Mouse (Mus musculus) cortical plate, adult 2 months (tissue): Measurements from ENCODE around the gene Slain1. TPM values are rescaled to one million over a fixed set of nuclear protein-coding genes. Genes with fewer than 3 reads are reported as not detected.
"Not testable (repeated sequence)": the region's sequence is repeated elsewhere in the genome, so short reads cannot be mapped to it uniquely, and the experiment has no call there.

Experiments used
- H3K27ac ChIP-seq: fragments of 200-500 bp; 2 replicates; pipeline ENCODE4 v1.5.1; 2012; ENCODE audit warnings: low read length, control low read depth, inconsistent platforms; ENCODE audit not compliant: insufficient read depth
- H3K4me1 ChIP-seq: fragments of 200-500 bp; 2 replicates; pipeline ENCODE4 v1.6.1; 2011; ENCODE audit warnings: low read length; ENCODE audit not compliant: control insufficient read depth, insufficient read depth
- H3K4me3 ChIP-seq: fragments of 200-500 bp; 2 replicates; pipeline ENCODE4 v1.5.1; 2011; ENCODE audit warnings: mild to moderate bottlenecking, low read length, control low read depth; ENCODE audit not compliant: insufficient read depth
- CTCF ChIP-seq: fragments of 200-500 bp; IDR thresholded peaks from 2 replicates; pipeline ENCODE4 v1.5.1; 2011; ENCODE audit warnings: mild to moderate bottlenecking, control low read depth, low read length; ENCODE audit not compliant: insufficient read depth; ENCODE audit errors: extremely low read depth
- POLR2A ChIP-seq: fragments of 200-500 bp; IDR thresholded peaks from 2 replicates; pipeline ENCODE4 v1.6.1; 2011; ENCODE audit warnings: mild to moderate bottlenecking, low read length, control low read depth; ENCODE audit not compliant: insufficient read depth; ENCODE audit errors: extremely low read depth
- polyA plus RNA-seq: library from polyadenylated mRNA; depleted of rRNA; stranded (reverse); fragments of >200 nt; gene quantifications from 2 replicates; pipeline ENCODE4 v1.2.3, GENCODE M21; 2012; rRNA removed

The Slain1 gene
- polyA plus RNA-seq, 1 experiment = 72.4 TPM

- no peak overlapping the region for H3K27ac ChIP-seq
- no peak overlapping the region for H3K4me3 ChIP-seq
- TF ChIP-seq CTCF = 0 out of 2 replicates have a peak, but pooled peaks have one; percentile 3
- TF ChIP-seq POLR2A = no peak
- H3K4me1 ChIP-seq = no peaks in the 10 kb centered on the region
Measured at GRCm38 (mm10) chr14:103732626-103733025, 82.6 kb downstream of the Slain1 start.

- Histone ChIP-seq H3K4me1 (no peaks in the 10 kb centered on the region), H3K27ac (no peak overlapping the region), H3K4me3 (no peak overlapping the region)
- no peak for TF ChIP-seq CTCF
- TF ChIP-seq POLR2A = no peak
Measured at GRCm38 (mm10) chr14:103741216-103741615, 91.2 kb downstream of the Slain1 start.

- Histone ChIP-seq H3K27ac (no peak overlapping the region), H3K4me1 (no peaks in the 10 kb centered on the region), H3K4me3 (no peak overlapping the region)
- TF ChIP-seq POLR2A (no peak), CTCF (no peak)
Measured at GRCm38 (mm10) chr14:103742150-103742549, 92.1 kb downstream of the Slain1 start.

- Histone ChIP-seq H3K4me3 (no peak overlapping the region), H3K27ac (no peak overlapping the region), H3K4me1 (peaks cover 3% of the 10 kb centered on the region; the same call in 1 of the 2 replicates)
- no peak for TF ChIP-seq POLR2A
- TF ChIP-seq CTCF = no peak
Measured at GRCm38 (mm10) chr14:103747345-103747744, 97.3 kb downstream of the Slain1 start.

- not testable (repeated sequence) for H3K4me1 ChIP-seq, H3K27ac ChIP-seq, H3K4me3 ChIP-seq
Measured at GRCm38 (mm10) chr14:103750638-103751037, 100.6 kb downstream of the Slain1 start.

- H3K27ac ChIP-seq = no peak overlapping the region
- peaks cover 3% of the 10 kb centered on the region; the same call in 1 of the 2 replicates for H3K4me1 ChIP-seq
- TF ChIP-seq POLR2A (no peak), CTCF (no peak)
- no peak overlapping the region for H3K4me3 ChIP-seq
Measured at GRCm38 (mm10) chr14:103751384-103751783, 101.4 kb downstream of the Slain1 start.

GRCm38 (mm10) chr14:103752773-103753172, 102.7 kb downstream of the Slain1 start:
- H3K4me3 ChIP-seq = no peak overlapping the region
- TF ChIP-seq POLR2A (no peak), CTCF (no peak)
- no peak overlapping the region for H3K27ac ChIP-seq
- H3K4me1 ChIP-seq = peaks cover 3% of the 10 kb centered on the region; the same call in 1 of the 2 replicates

- Histone ChIP-seq H3K4me1 (peaks cover 3% of the 10 kb centered on the region; the same call in 1 of the 2 replicates), H3K4me3 (no peak overlapping the region), H3K27ac (no peak overlapping the region)
- TF ChIP-seq CTCF (no peak), POLR2A (no peak)
Measured at GRCm38 (mm10) chr14:103754041-103754440, 104.0 kb downstream of the Slain1 start.

GRCm38 (mm10) chr14:103754465-103754864, 104.4 kb downstream of the Slain1 start:
- H3K4me1 ChIP-seq = peaks cover 3% of the 10 kb centered on the region; the same call in 1 of the 2 replicates
- TF ChIP-seq CTCF (no peak), POLR2A (no peak)
- H3K27ac ChIP-seq = no peak overlapping the region
- H3K4me3 ChIP-seq = no peak overlapping the region

Other genes starting within 250 kb of the Slain1 start
- gene Scel, start 136.9 kb upstream of the Slain1 start, polyA plus RNA-seq = 1.8 and 2.0 TPM in 2 replicates
- gene Ednrb, start 194.2 kb downstream of the Slain1 start, polyA plus RNA-seq = 25.4 and 28.9 TPM in 2 replicates